Mouse (Mus musculus) left cerebral cortex, postnatal 25 days (tissue): ENCODE data around the gene Mtrf1l. TPM values are rescaled to one million over a fixed set of nuclear protein-coding genes. Genes with fewer than 3 reads are reported as not detected.

Experiments used
- DNase-seq, 2 experiments: peaks; one replicate each; pipeline ENCODE4 v3.0.0; 2022; ENCODE audit warnings: low spot score in 2 of 2, mixed read lengths in 1 of 2
- intact Hi-C: fragments of 180-260 bp; cut with DNase I; formaldehyde crosslinking; loops from one replicate; pipeline ENCODE4 v1.15.1; 2025
- total RNA-seq, 2 experiments: library from RNA; stranded (reverse); gene quantifications; 2 replicates each; pipeline ENCODE4 v1.2.3; 2021

The Mtrf1l gene
- total RNA-seq, 2 experiments from 2014 or later = 11.1 to 11.3 TPM

DNA sequence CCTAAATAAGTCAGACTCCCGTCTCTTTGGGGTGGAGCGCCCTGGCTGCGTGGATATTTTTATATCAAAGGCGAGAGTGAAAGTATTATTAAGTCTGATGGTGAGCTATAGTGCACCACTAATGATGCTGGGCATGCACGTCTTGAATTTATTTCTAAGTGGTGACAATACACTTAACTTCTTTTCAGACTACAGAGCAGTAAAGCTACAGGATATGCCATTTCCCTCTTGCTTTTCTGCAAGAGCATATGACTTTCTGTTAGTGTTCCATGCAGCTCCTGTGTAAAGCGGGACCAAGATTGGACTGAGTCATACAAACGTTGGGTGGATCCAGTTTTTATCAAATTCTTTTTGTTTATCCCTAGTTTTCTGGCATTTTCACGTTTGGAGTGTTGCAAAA, 17.3 kb downstream of the Mtrf1l start:
- intact Hi-C loops = no loop called here

DNA sequence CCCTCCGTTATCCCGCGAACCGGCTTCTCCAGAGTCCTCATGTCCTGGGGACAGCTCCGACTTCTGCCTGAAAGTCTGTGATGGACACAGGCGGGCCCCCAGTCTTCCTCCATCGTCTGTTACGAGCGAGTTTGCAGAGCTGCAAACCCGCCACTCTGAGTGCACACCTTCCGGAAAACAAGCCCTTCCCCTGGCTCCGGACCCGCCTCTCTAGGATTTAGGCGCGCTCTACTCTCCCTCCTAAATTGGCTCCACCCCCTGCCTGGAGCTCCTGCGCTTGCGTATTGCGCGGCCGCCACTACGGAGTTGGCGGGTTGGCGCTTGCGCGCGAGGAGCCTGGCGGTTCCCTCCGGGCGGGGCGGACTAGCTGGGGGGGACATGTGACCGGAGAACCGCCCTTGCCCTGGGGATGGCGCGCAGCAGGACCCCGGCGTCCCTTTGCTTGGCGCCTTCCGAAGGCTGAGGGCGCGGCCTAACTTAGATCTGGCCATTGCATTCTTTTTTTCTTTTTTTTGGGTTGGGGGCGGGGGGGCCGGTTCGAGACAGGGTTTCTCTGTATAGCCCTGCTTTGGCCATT, 17.9 kb downstream of the Mtrf1l start:
- DNase-seq = peak; percentile 90 to 97
- intact Hi-C loops = loop anchor here (1.0 kb wide), 1 partner anchor 18 kb away; no protein-coding TSS in a partner anchor

More for the DNA sequence above, 17.3 kb downstream of the Mtrf1l start:
- DNase-seq = peak; percentile 9 to 31

DNA sequence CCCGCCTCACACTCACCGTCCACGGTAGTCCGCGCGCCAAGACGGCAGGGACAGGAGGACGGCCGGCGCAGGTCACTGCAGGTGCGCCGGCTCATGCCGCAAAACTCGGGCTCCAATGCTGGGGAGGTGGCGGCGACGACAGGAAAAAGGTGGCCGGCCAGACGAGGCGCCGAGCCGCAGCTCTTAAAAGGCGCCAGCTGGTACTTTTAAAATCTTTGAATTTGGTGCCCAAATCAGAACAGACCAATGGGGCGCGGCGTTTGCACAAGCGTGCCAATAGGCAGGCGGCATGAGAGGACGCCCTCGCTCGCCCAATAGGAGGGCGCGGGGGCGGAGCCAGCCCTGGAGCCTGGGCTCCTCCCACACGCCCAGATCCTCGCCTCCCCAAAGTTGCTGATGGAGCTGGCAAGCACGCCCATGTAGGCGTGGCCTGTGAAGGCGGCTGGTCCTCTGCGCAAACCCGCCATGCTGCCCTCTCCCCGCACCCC, 18.4 kb downstream of the Mtrf1l start, which contains the start of gene Fbxo5:
Fbxo5 (minus strand) TSS at position 358 of the 488 bp plus-strand sequence.
- intact Hi-C loops = loop anchor here (1.0 kb wide), 1 partner anchor 19 kb away; no protein-coding TSS in a partner anchor
- DNase-seq = peak; percentile 98 to 99

DNA sequence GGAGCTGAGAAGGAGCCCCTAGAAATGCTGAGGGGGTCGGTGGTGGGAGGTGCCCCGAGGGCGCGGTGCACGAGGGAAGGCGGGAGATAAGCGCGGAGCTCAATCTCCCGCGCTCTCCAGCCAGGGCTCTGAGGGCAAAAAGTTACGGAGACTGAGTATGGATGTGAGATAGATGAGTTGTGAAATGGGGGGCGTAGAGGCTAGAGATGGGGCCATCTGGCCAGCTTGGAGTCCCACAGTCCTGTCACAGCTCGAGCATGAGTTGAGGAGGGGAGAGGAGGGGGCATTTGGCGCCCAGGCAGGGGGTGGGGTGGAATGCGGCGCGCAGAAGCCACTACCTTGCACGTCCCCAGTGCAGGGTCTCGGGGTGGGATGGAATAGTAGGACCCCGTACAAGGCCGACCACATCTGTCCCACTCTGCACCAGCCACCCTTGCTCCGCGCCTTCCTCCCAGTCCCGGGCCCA, 19.0 kb downstream of the Mtrf1l start:
- DNase-seq = no peak
- intact Hi-C loops = loop anchor here (1.0 kb wide), 1 partner anchor 20 kb away; no protein-coding TSS in a partner anchor

DNA sequence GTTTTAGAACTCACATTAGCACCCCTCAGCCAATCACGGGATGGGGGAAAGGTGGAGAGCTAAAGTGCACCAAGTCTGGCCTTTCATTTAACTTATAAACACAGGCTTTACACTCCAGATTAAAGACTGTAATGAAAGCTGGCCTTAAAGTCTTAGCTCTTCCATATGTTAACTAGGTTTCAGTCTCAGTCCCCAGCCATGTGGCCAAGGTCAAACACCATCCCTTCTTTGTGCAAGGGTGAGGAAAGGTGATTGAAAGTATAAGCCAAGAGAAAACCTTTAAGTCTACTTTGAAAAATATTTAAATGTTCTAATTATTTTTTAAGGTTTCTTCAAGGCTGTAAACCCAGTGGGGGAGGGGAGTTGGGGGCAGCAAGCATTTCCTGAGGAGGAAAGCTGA, 20.0 kb downstream of the Mtrf1l start:
- no peak for DNase-seq
- intact Hi-C loops = no loop called here

DNA sequence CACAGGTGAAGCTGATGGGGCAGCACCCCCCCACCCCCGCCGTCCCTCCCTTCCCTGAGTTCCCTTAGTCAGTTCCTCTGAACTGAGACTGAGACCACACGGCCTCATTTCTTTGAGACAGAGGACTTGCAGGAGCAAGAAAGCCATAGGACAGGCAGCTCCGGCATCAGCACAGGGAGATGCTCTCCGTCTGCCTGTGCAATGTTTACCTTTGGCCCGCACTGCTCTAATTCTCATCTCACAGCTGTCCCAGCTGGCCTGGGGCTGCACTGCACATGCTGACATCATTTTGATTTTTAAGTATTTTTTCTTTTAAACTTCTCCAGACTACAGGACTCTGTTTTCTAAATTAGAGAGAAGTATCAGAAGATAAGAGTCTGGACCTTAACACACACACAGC, 20.8 kb downstream of the Mtrf1l start:
- intact Hi-C loops = no loop called here
- no peak for DNase-seq

DNA sequence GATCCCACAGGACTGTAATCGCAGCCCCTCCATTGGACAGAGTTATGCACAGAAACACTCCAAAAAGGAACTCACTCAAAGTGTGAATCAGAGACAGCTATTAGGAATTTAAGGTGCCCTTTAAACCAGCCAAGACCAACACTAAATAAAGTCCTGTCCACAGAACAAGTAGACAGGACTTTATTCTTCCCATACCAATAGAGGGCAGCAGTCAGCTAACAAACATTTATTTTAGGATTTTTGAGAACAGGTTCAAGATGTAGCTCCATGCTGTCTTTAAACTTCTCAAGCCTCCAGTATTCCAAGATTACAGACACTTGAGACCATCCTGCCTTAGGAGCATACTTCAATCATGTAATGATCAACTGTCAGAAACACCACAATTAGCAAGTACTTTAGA, 23.2 kb downstream of the Mtrf1l start:
- no peak for DNase-seq
- intact Hi-C loops = no loop called here

DNA sequence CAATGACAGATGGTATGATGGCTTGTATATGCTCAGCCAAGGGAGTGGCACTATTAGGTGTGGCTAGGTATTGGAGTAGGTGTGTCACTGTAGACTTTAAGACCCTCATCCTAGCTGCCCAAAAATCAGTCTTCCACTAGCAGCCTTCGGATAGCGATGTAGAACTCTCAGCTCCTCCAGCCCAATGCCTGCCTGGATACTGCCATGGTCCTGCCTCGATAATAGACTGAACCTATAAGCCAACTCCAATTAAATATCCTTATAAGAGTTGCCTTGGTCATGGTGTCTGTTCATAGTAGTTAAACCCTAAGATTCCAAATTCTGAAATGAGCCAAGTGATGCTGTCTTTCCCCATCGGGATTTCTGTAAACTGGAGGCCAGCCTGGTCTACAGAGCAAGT, 25.6 kb downstream of the Mtrf1l start:
- no peak for DNase-seq
- intact Hi-C loops = loop anchor here (10.0 kb wide), 1 partner anchor 483 kb away; no protein-coding TSS in a partner anchor

DNA sequence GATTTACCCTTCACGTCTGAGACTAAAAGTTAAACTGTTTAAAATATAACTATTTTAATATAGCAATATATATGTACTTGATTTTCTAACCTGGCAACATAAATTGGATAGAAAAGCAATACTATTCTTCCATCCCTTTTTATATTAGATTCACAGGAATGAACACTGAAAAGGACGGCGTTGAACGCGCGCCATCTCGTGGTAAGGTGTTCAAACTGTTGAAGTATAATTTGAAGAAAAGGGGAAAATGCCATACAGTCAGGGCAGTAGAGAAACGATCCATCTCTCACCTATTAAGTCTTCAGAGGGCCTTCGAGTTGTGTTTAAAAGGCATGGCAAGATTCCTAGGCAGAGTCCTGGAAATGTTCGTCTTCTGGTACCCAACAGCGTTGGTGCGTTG, 33.1 kb downstream of the Mtrf1l start:
- intact Hi-C loops = loop anchor here (2.0 to 10.0 kb wide), 3 partner anchors 156 to 476 kb away; no protein-coding TSS in a partner anchor
- peak; percentile 51 to 64 for DNase-seq

DNA sequence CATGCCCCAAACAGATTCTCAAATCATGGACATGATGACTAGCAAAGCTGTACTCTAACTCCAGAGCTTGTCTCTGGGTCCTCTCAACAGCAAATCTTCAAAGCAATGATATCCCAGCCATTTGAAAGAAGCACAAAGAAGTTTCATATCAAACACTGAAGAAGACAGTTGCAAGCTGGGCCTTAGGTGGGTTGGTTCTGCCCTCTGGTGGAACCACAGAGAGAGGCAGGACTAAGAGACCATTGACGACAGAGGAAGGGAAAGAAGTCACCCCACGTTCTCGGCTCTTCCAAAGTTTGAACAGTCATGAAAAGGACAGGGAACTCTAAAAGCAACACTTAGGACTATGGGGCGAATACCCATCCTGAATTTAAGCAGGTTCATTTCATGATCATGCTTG, 36.8 kb downstream of the Mtrf1l start:
- intact Hi-C loops = no loop called here
- DNase-seq = peak; percentile 15 to 41

Other genes starting within 250 kb of the Mtrf1l start
- under 1 TPM; 0.37 to 0.57 TPM for gene Myct1, start 230.1 kb downstream of the Mtrf1l start, total RNA-seq
- 10 to 100 TPM; 57.4 to 72.3 TPM for gene Vip, start 184.7 kb downstream of the Mtrf1l start, total RNA-seq
- gene Fbxo5, start 18.3 kb downstream of the Mtrf1l start, total RNA-seq = under 1 TPM; 0.78 to 0.89 TPM
- 10 to 100 TPM; 72.5 to 77.4 TPM for gene Rgs17, start 98.5 kb upstream of the Mtrf1l start, total RNA-seq